Mouse (Mus musculus) stomach, postnatal 0 days (tissue): Measurements from ENCODE around the gene Ubc. TPM values are rescaled to one million over a fixed set of nuclear protein-coding genes. Genes with fewer than 3 reads are reported as not detected.

Experiments used
- ATAC-seq: fragments of 200-750 bp; cut with Nextera tagmentation; 2 replicates; pipeline ENCODE4 v1.8.0; 2017; ENCODE audit not compliant: low FRiP score, low TSS enrichment
- DNase-seq: peaks from one replicate; pipeline ENCODE4 v3.0.0-alpha.2; 2016; ENCODE audit warnings: low spot score
- H3K27ac ChIP-seq: fragments of 300-500 bp; sonication (generic); replicated peaks from 2 replicates; pipeline ENCODE4 v1.5.1; 2014; ENCODE audit warnings: mild to moderate bottlenecking, control low read depth
- H3K27me3 ChIP-seq: fragments of 300-500 bp; sonication (generic); 2 replicates; pipeline ENCODE4 v1.6.1; 2014; ENCODE audit warnings: low read length; ENCODE audit not compliant: control insufficient read depth, insufficient read depth
- H3K36me3 ChIP-seq: fragments of 300-500 bp; sonication (generic); 2 replicates; pipeline ENCODE4 v1.6.1; 2014; ENCODE audit warnings: low read length, mixed read lengths; ENCODE audit not compliant: control insufficient read depth, insufficient read depth
- H3K4me1 ChIP-seq: fragments of 300-500 bp; sonication (generic); replicated peaks from 2 replicates; pipeline ENCODE4 v1.6.1; 2014; ENCODE audit warnings: antibody characterized with exemption; ENCODE audit not compliant: control insufficient read depth, insufficient read depth
- H3K4me2 ChIP-seq: fragments of 300-500 bp; sonication (generic); replicated peaks from 2 replicates; pipeline ENCODE4 v1.6.1; 2014; ENCODE audit warnings: low read depth, mild to moderate bottlenecking, control low read depth, moderate library complexity
- H3K4me3 ChIP-seq: fragments of 300-500 bp; sonication (generic); 2 replicates; pipeline ENCODE4 v1.5.1; 2014; ENCODE audit warnings: low read depth, low read length, control low read depth
- H3K9ac ChIP-seq: fragments of 300-500 bp; sonication (generic); 2 replicates; pipeline ENCODE4 v1.6.1; 2014; ENCODE audit warnings: mild to moderate bottlenecking, low read length, control low read depth, mixed read lengths
- H3K9me3 ChIP-seq: fragments of 300-500 bp; sonication (generic); 2 replicates; pipeline ENCODE4 v1.6.1; 2016; ENCODE audit warnings: low read length; ENCODE audit not compliant: control insufficient read depth
- CTCF ChIP-seq: IDR thresholded peaks from 2 replicates; pipeline ENCODE4 v1.5.1; 2016; ENCODE audit warnings: antibody characterized with exemption, low read depth, mild to moderate bottlenecking, moderate library complexity
- EP300 ChIP-seq: optimal IDR thresholded peaks from 2 replicates; pipeline ENCODE3; 2016; ENCODE audit warnings: antibody characterized with exemption
- WGBS: fragments of 180-500 bp; shearing (Covaris S2); extraction: QIAGEN DNeasy Blood & Tissue Kit; methylation state at CpG from one replicate; pipeline ENCODE4 v1.1.7; 2014; 5-methylcytosine and 5-hydroxymethylcytosine counted together
- polyA plus RNA-seq: library from polyadenylated mRNA; unstranded; fragments of >200 nt; fragmentation: Nextera tagmentation; extraction: Ambion mirVana; gene quantifications from 2 replicates; pipeline ENCODE4 v1.2.1, GENCODE M21; 2015

Ubc gene
- polyA plus RNA-seq, 1 experiment from 2014 or later = 549 TPM

- H3K4me1 ChIP-seq = no peaks in the 10 kb centered on the region
- no peak for ATAC-seq
These were observed 18.9 kb downstream of the Ubc start for GRCm38 (mm10) chr5:125370950-125371693.

DNA sequence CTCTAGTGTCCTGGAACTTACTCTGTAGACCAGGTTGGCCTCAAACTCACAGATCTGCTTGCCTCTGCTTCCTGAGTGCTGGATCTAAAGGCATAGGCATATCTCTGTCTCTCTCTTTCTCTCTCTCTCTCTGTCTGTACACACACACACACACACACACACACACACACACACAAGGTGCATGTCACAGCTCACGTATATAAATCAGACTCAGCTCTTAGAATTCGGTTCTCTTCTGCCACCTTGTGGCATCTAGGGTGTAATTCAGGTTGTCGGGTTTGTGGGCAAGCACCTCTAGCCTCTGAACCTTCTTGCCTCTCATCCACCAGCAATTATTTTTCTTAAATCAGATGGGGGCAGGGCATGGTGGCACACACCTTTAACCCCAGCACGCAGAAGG is 21.4 kb downstream of the Ubc start:
- H3K4me3 ChIP-seq = no peak overlapping the region
- H3K9me3 ChIP-seq = no peaks in the 10 kb centered on the region
- H3K9ac ChIP-seq = no peak overlapping the region
- no peaks in the 10 kb centered on the region for H3K36me3 ChIP-seq
- no peak overlapping the region for H3K27ac ChIP-seq
- WGBS = 0% methylated on average over 4 of the region's 4 CpGs
- TF ChIP-seq CTCF (peak; percentile 90), EP300 (no peak)
- DNase-seq = peak; percentile 54
- no peak overlapping the region for H3K4me2 ChIP-seq
- H3K27me3 ChIP-seq = no peaks in the 10 kb centered on the region
- ATAC-seq = peak; percentile 30
- H3K4me1 ChIP-seq = no peaks in the 10 kb centered on the region

More at GRCm38 (mm10) chr5:125370950-125371693, 18.9 kb downstream of the Ubc start:
- Histone ChIP-seq H3K4me2 (no peak overlapping the region), H3K27me3 (no peaks in the 10 kb centered on the region), H3K9ac (no peak overlapping the region), H3K36me3 (no peaks in the 10 kb centered on the region), H3K4me3 (no peak overlapping the region), H3K9me3 (no peaks in the 10 kb centered on the region), H3K27ac (no peak overlapping the region)
- 67% methylated on average over 7 of the region's 7 CpGs for WGBS
- TF ChIP-seq EP300 (no peak), CTCF (peak; percentile 41)
- DNase-seq = no peak

DNA sequence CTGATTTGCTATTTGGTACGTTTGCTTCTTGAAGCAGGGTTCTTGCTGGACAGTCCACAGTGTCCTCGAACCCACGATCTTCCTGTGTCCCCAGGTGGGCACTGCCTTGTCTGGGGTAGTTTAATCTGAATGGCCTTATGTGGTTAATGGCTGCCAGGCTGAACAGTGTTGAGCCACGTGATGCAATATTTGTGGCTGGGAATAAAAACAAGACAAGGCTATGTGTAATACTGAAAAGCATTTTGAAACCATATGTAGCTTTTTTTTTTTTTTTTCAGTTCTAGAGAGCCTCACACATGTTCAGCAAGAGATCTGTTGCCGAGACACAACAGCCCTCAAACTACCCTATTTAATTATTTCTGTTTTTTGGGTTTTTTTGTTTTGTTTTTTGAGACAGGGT is 21.8 kb downstream of the Ubc start:
- Histone ChIP-seq H3K4me1 (no peaks in the 10 kb centered on the region), H3K9ac (no peak overlapping the region), H3K36me3 (no peaks in the 10 kb centered on the region), H3K9me3 (no peaks in the 10 kb centered on the region), H3K4me2 (no peak overlapping the region), H3K4me3 (no peak overlapping the region), H3K27ac (no peak overlapping the region), H3K27me3 (no peaks in the 10 kb centered on the region)
- 60% methylated on average over 5 of the region's 5 CpGs for WGBS
- TF ChIP-seq EP300 (no peak), CTCF (no peak)
- DNase-seq = no peak
- ATAC-seq = no peak

- peak; percentile 74 for ATAC-seq
These were observed 25.1 kb downstream of the Ubc start for GRCm38 (mm10) chr5:125364851-125365429.

DNA sequence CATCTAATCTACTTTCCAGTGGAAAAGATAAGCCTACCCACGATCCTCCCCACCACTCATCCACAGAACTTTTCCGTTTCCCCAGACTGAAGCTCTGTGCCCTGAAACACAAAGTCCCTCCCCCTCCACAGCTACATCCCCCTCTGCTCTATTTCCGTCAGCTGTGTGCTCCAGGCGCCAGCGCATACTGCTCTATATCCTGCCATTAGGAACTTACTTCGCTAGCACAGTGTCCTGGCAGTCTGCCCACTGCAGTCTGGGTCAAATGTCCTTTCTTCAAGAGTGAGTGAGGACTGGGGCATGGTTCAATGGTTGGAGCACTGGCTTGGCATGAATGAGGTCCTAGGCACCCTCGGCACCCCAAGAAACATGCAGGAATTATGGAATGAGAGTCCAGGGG is 26.1 kb downstream of the Ubc start:
- TF ChIP-seq EP300 (no peak), CTCF (no peak)
- Histone ChIP-seq H3K4me3 (no peak overlapping the region), H3K27ac (no peak overlapping the region), H3K4me2 (no peak overlapping the region), H3K36me3 (no peaks in the 10 kb centered on the region), H3K9me3 (no peaks in the 10 kb centered on the region), H3K9ac (no peak overlapping the region), H3K4me1 (no peaks in the 10 kb centered on the region), H3K27me3 (no peaks in the 10 kb centered on the region)
- DNase-seq = peak; percentile 52
- ATAC-seq = peak; percentile 34; the same call in 1 of the 2 replicates
- 53% methylated on average over 7 of the region's 7 CpGs for WGBS

More at GRCm38 (mm10) chr5:125364851-125365429, 25.1 kb downstream of the Ubc start:
- H3K4me2 ChIP-seq = no peak overlapping the region
- H3K27me3 ChIP-seq = no peaks in the 10 kb centered on the region
- H3K9ac ChIP-seq = no peak overlapping the region
- H3K36me3 ChIP-seq = no peaks in the 10 kb centered on the region
- TF ChIP-seq CTCF (no peak), EP300 (no peak)
- no peak for DNase-seq
- no peak overlapping the region for H3K4me3 ChIP-seq
- H3K9me3 ChIP-seq = no peaks in the 10 kb centered on the region
- WGBS = 61% methylated on average over 4 of the region's 4 CpGs
- H3K4me1 ChIP-seq = no peaks in the 10 kb centered on the region
- no peak overlapping the region for H3K27ac ChIP-seq

DNA sequence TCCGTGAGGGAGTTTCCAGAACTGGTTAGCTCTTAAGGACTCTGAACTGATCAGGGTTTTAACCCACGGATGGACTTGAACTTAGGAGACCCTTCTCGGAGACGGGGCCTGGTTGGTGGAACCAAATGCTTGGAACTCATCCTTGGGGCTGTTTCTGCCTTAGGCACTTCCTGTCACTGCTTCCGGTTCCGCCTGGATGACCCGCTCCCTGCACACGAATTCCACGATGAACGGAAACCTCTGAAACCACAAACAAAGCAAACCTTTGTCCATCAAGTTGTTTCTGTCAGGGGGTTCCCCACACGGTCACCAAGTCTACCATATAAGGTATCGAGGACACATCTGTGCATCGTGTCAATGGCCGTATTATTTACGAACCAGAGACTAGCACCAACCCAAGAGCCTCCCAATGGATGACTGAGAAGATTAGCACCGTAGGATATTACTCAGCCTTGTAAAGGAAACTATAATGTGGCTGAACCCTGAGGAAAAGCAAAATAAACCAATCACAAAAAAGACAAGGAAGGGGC is 29.0 kb downstream of the Ubc start:
- Histone ChIP-seq H3K4me3 (no peak overlapping the region), H3K9ac (no peak overlapping the region), H3K27ac (no peak overlapping the region), H3K4me2 (no peak overlapping the region), H3K9me3 (no peaks in the 10 kb centered on the region), H3K4me1 (no peaks in the 10 kb centered on the region), H3K27me3 (no peaks in the 10 kb centered on the region), H3K36me3 (no peaks in the 10 kb centered on the region)
- DNase-seq (no peak), ATAC-seq (no peak)
- TF ChIP-seq EP300 (no peak), CTCF (no peak)
- WGBS = 75% methylated on average over 16 of the region's 16 CpGs
